Mouse (Mus musculus) lung, embryonic 14.5 days (tissue): ENCODE data around the gene Nppa. TPM values are rescaled to one million over a fixed set of nuclear protein-coding genes. Genes with fewer than 3 reads are reported as not detected.

ENCODE experiments used
- ATAC-seq: fragments of 200-750 bp; cut with Nextera tagmentation; 2 replicates; pipeline ENCODE4 v1.8.0; 2017; ENCODE audit warnings: mild to moderate bottlenecking, moderate TSS enrichment, moderate library complexity; ENCODE audit not compliant: insufficient read depth
- DNase-seq: peaks from one replicate; pipeline ENCODE4 v3.0.0-alpha.2; 2015
- H3K27ac ChIP-seq: fragments of 300-500 bp; sonication (generic); 2 replicates; pipeline ENCODE4 v1.5.1; 2014; ENCODE audit warnings: low read depth, mild to moderate bottlenecking, moderate library complexity
- H3K27me3 ChIP-seq: fragments of 300-500 bp; sonication (generic); 2 replicates; pipeline ENCODE4 v1.6.1; 2014; ENCODE audit warnings: low read length, control low read depth; ENCODE audit not compliant: insufficient read depth
- H3K36me3 ChIP-seq: fragments of 300-500 bp; sonication (generic); 2 replicates; pipeline ENCODE4 v1.6.1; 2014; ENCODE audit warnings: control low read depth; ENCODE audit not compliant: insufficient read depth
- H3K4me1 ChIP-seq: fragments of 300-500 bp; sonication (generic); 2 replicates; pipeline ENCODE4 v1.6.1; 2014; ENCODE audit warnings: antibody characterized with exemption, control low read depth; ENCODE audit not compliant: insufficient read depth
- H3K4me2 ChIP-seq: fragments of 300-500 bp; sonication (generic); 2 replicates; pipeline ENCODE4 v1.6.1; 2014; ENCODE audit warnings: mild to moderate bottlenecking
- H3K4me3 ChIP-seq: fragments of 300-500 bp; sonication (generic); 2 replicates; pipeline ENCODE4 v1.5.1; 2014; ENCODE audit warnings: low read depth, low read length
- H3K9ac ChIP-seq: fragments of 300-500 bp; sonication (generic); 2 replicates; pipeline ENCODE4 v1.6.1; 2014
- H3K9me3 ChIP-seq: fragments of 300-500 bp; sonication (generic); 2 replicates; pipeline ENCODE4 v1.6.1; 2016; ENCODE audit warnings: low read depth, low read length, control low read depth
- CTCF ChIP-seq: IDR thresholded peaks from 2 replicates; pipeline ENCODE4 v1.5.1; 2016; ENCODE audit warnings: antibody characterized with exemption, low read depth
- WGBS: fragments of 180-500 bp; shearing (Covaris S2); extraction: QIAGEN DNeasy Blood & Tissue Kit; methylation state at CpG from one replicate; pipeline ENCODE4 v1.1.7; 2014; 5-methylcytosine and 5-hydroxymethylcytosine counted together
- polyA plus RNA-seq: library from polyadenylated mRNA; unstranded; fragments of >200 nt; fragmentation: Nextera tagmentation; extraction: Ambion mirVana; gene quantifications from 2 replicates; pipeline ENCODE4 v1.2.1, GENCODE M21; 2014

The Nppa gene
- polyA plus RNA-seq, 1 experiment from 2014 or later: not detected

DNA sequence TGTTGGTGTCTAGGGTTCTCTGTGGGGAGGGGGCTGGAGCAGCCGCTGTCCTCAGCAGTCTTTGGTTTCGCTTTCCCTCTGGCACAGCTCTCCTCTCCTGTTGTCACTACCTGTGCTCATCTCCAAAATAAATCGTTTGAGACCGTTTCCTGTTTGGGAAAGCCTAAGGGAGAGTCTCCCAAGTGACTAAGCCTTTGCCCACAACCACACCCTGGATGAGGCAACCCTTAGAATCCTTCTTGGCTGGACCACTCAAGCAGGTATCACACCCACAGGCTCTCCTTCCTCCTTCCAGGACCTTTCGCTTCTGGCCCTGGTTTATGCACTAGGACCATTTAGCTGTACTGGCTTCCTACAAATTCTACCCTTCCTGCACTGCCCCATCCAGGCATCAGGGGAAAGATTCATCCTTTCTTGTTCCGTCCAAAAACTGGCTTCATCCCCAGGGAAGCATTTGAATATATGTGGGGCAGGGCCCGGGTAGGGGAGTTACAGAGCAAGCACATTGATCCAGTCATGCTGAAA, 6.9 kb upstream of the Nppa start:
- Histone ChIP-seq H3K4me2 (no peak overlapping the region), H3K4me3 (no peak overlapping the region), H3K4me1 (no peaks in the 10 kb centered on the region), H3K27ac (no peak overlapping the region), H3K9me3 (no peaks in the 10 kb centered on the region), H3K36me3 (no peaks in the 10 kb centered on the region), H3K27me3 (no peaks in the 10 kb centered on the region), H3K9ac (no peak overlapping the region)
- no peak for TF ChIP-seq CTCF
- no peak for ATAC-seq
- 56% methylated on average over 7 of the region's 7 CpGs for WGBS
- DNase-seq: no peak

- Histone ChIP-seq H3K9me3 (no peaks in the 10 kb centered on the region), H3K4me3 (no peak overlapping the region), H3K4me1 (no peaks in the 10 kb centered on the region), H3K9ac (no peak overlapping the region), H3K36me3 (no peaks in the 10 kb centered on the region), H3K27ac (no peak overlapping the region), H3K4me2 (no peak overlapping the region), H3K27me3 (no peaks in the 10 kb centered on the region)
- no peak for TF ChIP-seq CTCF
- WGBS: 72% methylated on average over 3 of the region's 3 CpGs
- DNase-seq: no peak
- no peak for ATAC-seq
Measured at GRCm38 (mm10) chr4:147995311-147995710, 5.2 kb upstream of the Nppa start.

- WGBS: 75% methylated on average over 17 of the region's 17 CpGs
- no peaks in the 10 kb centered on the region for H3K27me3 ChIP-seq
- peaks cover 14% of the 10 kb centered on the region; the same call in 1 of the 2 replicates for H3K36me3 ChIP-seq
- no peak overlapping the region for H3K4me2 ChIP-seq
- TF ChIP-seq CTCF: no peak
- no peaks in the 10 kb centered on the region for H3K4me1 ChIP-seq
- no peak overlapping the region for H3K9ac ChIP-seq
- no peaks in the 10 kb centered on the region for H3K9me3 ChIP-seq
- no peak for ATAC-seq
- H3K27ac ChIP-seq: no peak overlapping the region
- DNase-seq: no peak
- H3K4me3 ChIP-seq: no peak overlapping the region
Measured at GRCm38 (mm10) chr4:148001013-148001789, 679 bp downstream of the Nppa start.

DNA sequence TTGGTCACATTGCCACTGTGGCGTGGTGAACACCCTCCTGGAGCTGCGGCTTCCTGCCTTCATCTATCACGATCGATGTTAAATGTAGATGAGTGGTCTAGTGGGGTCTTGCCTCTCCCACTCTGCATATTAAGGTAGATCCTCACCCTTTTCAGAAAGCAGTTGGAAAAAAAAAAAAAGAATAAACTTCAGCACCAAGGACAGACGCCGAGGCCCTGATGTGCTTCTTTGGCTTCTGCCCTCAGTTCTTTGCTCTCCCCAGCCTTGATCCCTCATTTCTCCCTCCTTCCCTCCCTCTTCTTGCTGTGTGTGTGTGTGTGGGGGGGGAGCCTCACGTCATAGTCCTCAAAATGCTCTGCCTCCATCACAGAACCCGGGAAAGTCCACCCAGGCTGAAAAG, 1.3 kb downstream of the Nppa start:
- Histone ChIP-seq H3K36me3 (peaks cover 20% of the 10 kb centered on the region), H3K27me3 (no peaks in the 10 kb centered on the region), H3K4me3 (no peak overlapping the region), H3K4me2 (no peak overlapping the region), H3K9ac (no peak overlapping the region), H3K27ac (no peak overlapping the region), H3K9me3 (no peaks in the 10 kb centered on the region), H3K4me1 (no peaks in the 10 kb centered on the region)
- no peak for TF ChIP-seq CTCF
- peak; percentile 66 for DNase-seq
- no peak for ATAC-seq
- 44% methylated on average over 8 of the region's 8 CpGs for WGBS

- Histone ChIP-seq H3K9ac (no peak overlapping the region), H3K4me3 (no peak overlapping the region), H3K36me3 (peaks cover 45% of the 10 kb centered on the region), H3K4me1 (no peaks in the 10 kb centered on the region), H3K27me3 (no peaks in the 10 kb centered on the region), H3K9me3 (no peaks in the 10 kb centered on the region), H3K27ac (no peak overlapping the region), H3K4me2 (no peak overlapping the region)
- no peak for ATAC-seq
- 81% methylated on average over 7 of the region's 7 CpGs for WGBS
- no peak for TF ChIP-seq CTCF
- DNase-seq: no peak
Measured at GRCm38 (mm10) chr4:148004361-148004760, 3.8 kb downstream of the Nppa start.

DNA sequence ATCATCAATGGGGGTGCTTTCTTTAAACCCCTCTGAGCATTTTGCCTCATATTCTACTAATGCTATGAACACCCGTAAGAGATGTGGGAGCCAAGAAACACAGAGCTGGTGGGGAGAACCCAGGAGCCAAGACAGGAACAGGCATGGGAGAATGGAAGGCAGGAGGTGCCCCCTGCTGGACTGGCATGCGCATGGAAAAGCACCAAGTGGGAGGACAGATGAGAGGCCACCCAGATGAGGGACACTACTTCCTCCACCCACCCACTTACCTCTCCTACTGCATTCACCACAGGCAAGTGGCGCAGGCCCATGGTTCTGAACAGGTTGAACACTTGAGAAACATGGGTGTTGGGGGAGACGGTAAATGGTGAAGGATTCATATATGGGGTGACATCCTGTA, 7.9 kb downstream of the Nppa start:
- no peaks in the 10 kb centered on the region for H3K9me3 ChIP-seq
- H3K27ac ChIP-seq: no peak overlapping the region
- H3K4me3 ChIP-seq: no peak overlapping the region
- TF ChIP-seq CTCF: peak; percentile 70
- DNase-seq: peak; percentile 37
- no peak for ATAC-seq
- H3K9ac ChIP-seq: no peak overlapping the region
- H3K4me1 ChIP-seq: no peaks in the 10 kb centered on the region
- 70% methylated on average over 4 of the region's 4 CpGs for WGBS
- H3K27me3 ChIP-seq: no peaks in the 10 kb centered on the region
- no peak overlapping the region for H3K4me2 ChIP-seq
- peaks cover 84% of the 10 kb centered on the region for H3K36me3 ChIP-seq

- H3K4me1 ChIP-seq: no peaks in the 10 kb centered on the region
- TF ChIP-seq CTCF: no peak
- H3K9ac ChIP-seq: no peak overlapping the region
- H3K4me3 ChIP-seq: no peak overlapping the region
- DNase-seq (no peak), ATAC-seq (no peak)
- H3K4me2 ChIP-seq: no peak overlapping the region
- H3K9me3 ChIP-seq: no peaks in the 10 kb centered on the region
- no peaks in the 10 kb centered on the region for H3K27me3 ChIP-seq
- peaks cover 93% of the 10 kb centered on the region for H3K36me3 ChIP-seq
- 81% methylated on average over 2 of the region's 2 CpGs for WGBS
- no peak overlapping the region for H3K27ac ChIP-seq
Measured at GRCm38 (mm10) chr4:148009641-148010040, 9.1 kb downstream of the Nppa start.
